Mouse (Mus musculus): Measurements from ENCODE around the gene Tmem221.

Gene Tmem221

DNA sequence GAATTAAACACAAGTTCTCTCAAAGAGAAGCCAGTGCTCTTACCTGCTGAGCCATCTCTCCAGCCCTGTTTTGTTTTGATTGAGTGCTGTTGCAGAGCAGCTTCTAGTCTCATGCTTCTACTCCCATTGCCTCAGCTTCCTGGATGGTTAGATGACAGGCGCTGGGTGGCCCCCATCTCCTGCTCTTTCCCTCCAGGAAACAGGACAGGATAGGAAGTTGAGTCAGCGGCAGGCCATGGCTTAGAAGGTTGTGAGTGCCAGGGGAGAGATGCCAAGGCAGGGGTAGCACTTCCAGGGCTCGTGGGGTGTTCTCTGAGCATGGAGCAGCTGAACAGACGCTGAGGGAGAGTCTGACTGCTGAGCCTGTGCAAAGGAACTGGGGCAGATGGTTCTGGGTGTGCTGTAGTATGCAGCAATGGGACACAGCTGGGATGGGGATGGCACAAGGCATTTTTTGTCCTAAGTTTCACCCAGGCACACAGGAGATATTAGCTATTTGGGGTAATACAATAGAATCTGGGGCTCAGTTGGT, 19.3 kb upstream of the Tmem221 start:
- DNase-seq: no peak

DNA sequence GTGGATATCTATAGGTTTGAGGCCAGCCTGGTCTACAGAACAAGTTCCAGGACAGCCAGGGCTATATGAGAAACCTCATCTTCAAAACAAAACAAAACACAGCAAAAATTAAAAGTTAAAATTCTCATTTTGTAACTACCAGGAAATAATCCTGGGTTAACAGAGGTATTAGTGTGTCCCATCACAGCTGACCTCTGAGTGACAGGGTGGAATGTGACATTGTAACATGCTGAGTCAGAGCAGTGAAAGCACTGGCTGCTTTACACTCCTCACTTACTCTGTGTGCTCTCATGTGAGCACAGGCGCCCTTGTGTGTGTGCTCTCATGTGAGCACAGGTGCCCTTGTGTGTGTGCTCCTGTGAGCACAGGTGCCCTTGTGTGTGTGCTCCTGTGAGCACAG, 16.3 kb upstream of the Tmem221 start:
- no peak for DNase-seq

DNA sequence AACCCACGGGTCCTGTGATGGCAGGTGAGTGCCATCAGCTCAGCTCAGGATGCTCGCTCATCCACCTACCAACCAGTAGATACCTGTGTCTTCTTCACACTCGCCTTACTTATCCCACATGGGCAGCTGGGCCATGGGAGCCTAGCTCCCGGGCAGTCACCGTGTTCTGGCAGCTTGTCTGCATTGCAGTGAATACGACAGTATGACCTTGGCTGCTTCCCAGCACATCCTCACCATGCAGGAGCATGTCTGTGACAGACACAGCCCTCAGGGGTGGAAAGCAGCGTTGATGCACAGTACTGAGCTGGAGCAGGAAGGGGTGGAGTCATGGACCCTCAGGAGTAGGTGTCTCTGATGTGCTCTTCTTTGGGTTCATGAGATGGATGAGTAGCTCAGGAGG, 15.8 kb upstream of the Tmem221 start:
- DNase-seq: no peak

GRCm38 (mm10) chr8:71572847-71573633, 14.4 kb upstream of the Tmem221 start:
- no peak for DNase-seq

GRCm38 (mm10) chr8:71572077-71572476, 13.4 kb upstream of the Tmem221 start:
- DNase-seq: no peak

- DNase-seq: peak; percentile 88 to 90
Measured at GRCm38 (mm10) chr8:71570291-71570954, 11.8 kb upstream of the Tmem221 start.

DNA sequence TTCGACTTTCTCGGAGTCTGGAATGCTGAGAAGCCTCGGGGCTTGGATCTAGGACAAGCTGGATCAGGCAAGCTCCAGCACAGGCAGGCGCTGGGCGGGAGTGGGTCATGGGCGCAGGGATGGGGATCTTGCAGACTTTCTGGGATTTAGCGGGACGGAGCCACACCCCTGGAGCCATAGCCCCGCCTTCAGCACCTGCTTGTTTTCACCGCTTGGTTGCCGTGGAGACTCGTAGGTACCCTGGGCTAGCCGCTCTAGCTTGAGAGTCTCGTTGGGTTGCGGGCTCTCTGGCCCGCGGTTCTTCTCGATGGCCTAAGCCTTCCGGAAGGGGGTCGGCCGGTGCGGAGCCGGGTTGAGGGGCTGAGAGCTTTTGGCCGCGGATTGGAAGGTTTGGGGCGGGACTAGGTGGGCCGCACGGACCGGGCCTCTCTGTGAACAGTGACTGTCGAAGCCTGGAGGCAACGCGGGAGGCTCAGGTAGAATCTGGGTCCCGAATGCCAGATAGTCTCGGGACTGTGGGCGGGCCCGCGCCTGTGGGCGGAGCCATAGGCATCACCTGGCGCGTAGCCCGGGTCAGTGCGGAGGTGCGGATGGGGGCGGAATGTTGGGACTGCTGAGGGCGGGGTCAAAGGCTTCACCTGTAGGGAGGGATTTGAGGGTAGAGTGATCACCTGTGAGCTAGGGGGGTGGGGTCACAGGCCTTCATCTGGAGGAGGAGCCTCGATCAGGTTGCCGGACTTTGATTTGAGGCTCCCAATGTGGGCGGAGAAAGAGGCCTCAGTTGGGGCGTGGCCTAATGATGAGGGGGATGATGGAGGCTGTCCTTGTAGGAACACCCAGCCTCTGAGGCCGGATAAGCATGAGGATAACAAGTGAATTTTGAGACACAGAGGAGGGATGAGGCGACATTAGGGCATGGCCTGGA, 11.0 kb upstream of the Tmem221 start:
- peak; percentile 86 to 87 for DNase-seq

GRCm38 (mm10) chr8:71568941-71569340, 10.3 kb upstream of the Tmem221 start:
- no peak for DNase-seq

GRCm38 (mm10) chr8:71568387-71568937, 9.8 kb upstream of the Tmem221 start, which contains the start of gene Slc27a1:
Slc27a1 (plus strand) TSS chr8:71568882.
- no peak for DNase-seq

- DNase-seq: no peak
Measured at GRCm38 (mm10) chr8:71567587-71567986, 8.9 kb upstream of the Tmem221 start.

DNA sequence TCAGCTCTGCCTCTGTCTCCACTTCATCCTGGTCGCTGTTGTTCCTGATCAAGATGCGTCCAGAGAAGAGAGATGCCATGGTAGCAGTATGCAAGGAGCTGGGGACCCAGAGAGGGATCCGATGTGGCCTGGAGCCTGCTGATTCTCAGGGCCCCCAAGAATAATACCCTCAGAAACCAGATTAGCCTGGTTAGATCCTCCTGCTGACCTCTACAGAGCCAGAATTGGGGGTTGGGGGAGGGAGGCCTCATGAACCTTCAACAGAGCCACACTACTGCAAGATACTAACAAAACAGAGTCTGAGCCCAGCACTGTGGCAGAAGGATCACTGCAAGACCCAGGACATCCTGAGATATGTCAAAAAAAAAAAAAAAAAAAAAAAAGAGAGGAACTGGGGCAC, 7.8 kb upstream of the Tmem221 start, which contains the start of gene Nxnl1:
Nxnl1 (minus strand) TSS at position 101 of the 400 bp plus-strand sequence.
- no peak for DNase-seq

DNA sequence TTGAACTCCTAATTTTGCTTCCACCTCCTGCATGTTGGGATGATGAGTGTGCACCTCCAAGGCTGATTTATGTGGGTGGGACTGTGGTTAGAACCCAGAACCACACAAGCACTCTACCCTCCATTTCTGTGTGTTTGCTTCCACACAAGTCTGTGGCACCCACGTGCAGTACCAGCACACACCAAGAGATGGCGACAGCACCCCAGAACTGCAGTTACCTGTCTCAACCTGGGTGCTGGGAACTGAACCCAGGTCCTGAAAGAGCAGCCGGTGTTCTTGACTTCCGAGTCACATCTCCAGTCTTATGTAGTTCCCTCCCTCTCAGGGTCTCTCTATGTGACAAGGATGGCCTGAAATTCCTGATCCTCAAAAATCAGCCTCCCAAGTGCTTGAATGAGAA, 5.3 kb upstream of the Tmem221 start:
- DNase-seq: peak in 1 of 2 experiments; percentile 21

GRCm38 (mm10) chr8:71562751-71563150, 4.1 kb upstream of the Tmem221 start:
- DNase-seq: peak; percentile 88 to 91

DNA sequence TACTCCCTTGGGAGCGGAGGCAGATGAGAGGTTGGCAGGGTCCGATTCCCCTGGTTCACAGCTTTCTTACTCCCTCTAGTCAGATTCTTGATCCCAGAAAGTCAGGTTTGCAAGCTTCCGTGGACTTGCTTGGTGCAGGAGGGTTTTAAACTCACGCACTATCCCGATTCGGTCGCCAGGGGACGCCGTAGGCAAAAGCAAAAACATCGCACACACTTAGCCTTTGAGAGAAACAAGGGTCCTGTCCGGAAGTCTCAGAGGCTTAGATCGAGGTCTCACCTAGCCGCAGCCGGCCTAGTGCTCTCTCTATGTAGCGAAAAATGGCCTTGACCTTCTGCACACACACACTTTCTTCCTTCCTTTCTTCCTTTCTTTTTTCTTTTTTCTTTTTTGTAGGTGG, 2.7 kb upstream of the Tmem221 start:
- DNase-seq: peak; percentile 78 to 81

GRCm38 (mm10) chr8:71560765-71561164, 2.1 kb upstream of the Tmem221 start:
- no peak for DNase-seq

GRCm38 (mm10) chr8:71560071-71560470, 1.4 kb upstream of the Tmem221 start:
- DNase-seq: no peak

GRCm38 (mm10) chr8:71558958-71559690, 453 bp upstream of the Tmem221 start:
- DNase-seq: peak; percentile 78 to 79

GRCm38 (mm10) chr8:71554644-71555043, 4.0 kb downstream of the Tmem221 start:
- no peak for DNase-seq

GRCm38 (mm10) chr8:71554001-71554400, 4.7 kb downstream of the Tmem221 start:
- no peak for DNase-seq

- DNase-seq: no peak
Measured at GRCm38 (mm10) chr8:71552770-71553169, 5.9 kb downstream of the Tmem221 start.

- DNase-seq: no peak
Measured at GRCm38 (mm10) chr8:71550754-71551153, 7.9 kb downstream of the Tmem221 start.

DNA sequence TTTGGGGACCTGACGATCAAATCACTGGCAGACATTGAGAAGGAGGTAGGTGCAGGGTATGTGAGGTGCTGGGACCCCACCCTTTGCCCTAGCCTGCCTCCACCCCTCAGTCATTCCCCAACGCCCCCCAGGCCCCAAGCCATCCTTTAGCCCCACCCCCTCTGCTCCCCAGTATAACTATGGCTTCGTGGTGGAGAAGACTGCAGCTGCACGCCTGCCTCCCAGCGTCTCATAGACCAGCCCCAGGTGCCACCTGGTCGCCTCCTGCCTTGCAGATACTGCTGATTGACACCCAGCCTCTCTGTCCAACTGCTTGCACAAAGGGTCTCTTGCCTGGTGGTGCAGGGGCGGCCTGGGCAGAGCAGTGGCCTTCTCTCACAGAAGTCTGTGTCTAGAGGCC, 11.1 kb downstream of the Tmem221 start:
- DNase-seq: no peak
